Mouse (Mus musculus) large intestine, adult 2 months (tissue): Measurements from ENCODE around the gene Hc. TPM values are rescaled to one million over a fixed set of nuclear protein-coding genes. Genes with fewer than 3 reads are reported as not detected.

Experiments
- polyA plus RNA-seq: library from polyadenylated mRNA; depleted of rRNA; stranded (reverse); fragments of >200 nt; gene quantifications from 2 replicates; pipeline ENCODE4 v1.2.3, GENCODE M21; 2012; rRNA removed

Hc gene
- polyA plus RNA-seq, 1 experiment = 0.01 TPM

Other genes with a start within 250 kb of the Hc start
- gene Fbxw2, start 235.1 kb downstream of the Hc start, polyA plus RNA-seq = 25.0 and 28.8 TPM in 2 replicates
- not detected in 2 replicates for gene Gm34653, start 228.4 kb downstream of the Hc start, polyA plus RNA-seq
- 16.9 and 38.1 TPM in 2 replicates for gene Cutal, start 187.0 kb downstream of the Hc start, polyA plus RNA-seq
- 11.2 and 13.2 TPM in 2 replicates for gene Psmd5, start 186.5 kb downstream of the Hc start, polyA plus RNA-seq
- 2.8 and 3.1 TPM in 2 replicates for gene Phf19, start 147.4 kb downstream of the Hc start, polyA plus RNA-seq
- 9.2 TPM in 2 replicates for gene Traf1, start 99.7 kb downstream of the Hc start, polyA plus RNA-seq
- gene AI182371, start 40.1 kb upstream of the Hc start, polyA plus RNA-seq = 0.22 and 0.26 TPM in 2 replicates
- gene Cntrl, start 48.1 kb upstream of the Hc start, polyA plus RNA-seq = 11.1 and 12.3 TPM in 2 replicates
- 41.9 and 70.1 TPM in 2 replicates for gene Rab14, start 139.7 kb upstream of the Hc start, polyA plus RNA-seq
- 304 and 320 TPM in 2 replicates for gene Gsn, start 194.9 kb upstream of the Hc start, polyA plus RNA-seq